Mouse (Mus musculus) kidney, embryonic 16.5 days (tissue): ENCODE measurements around the gene Lpcat3. TPM values are rescaled to one million over a fixed set of nuclear protein-coding genes. Genes with fewer than 3 reads are reported as not detected.
A peak's percentile ranks its signal among the peaks of the same experiment; 100 is the strongest.
"Not testable (repeated sequence)": the region's sequence is repeated elsewhere in the genome, so short reads cannot be mapped to it uniquely, and the experiment has no call there.

ENCODE experiments used
- ATAC-seq: fragments of 200-750 bp; cut with Nextera tagmentation; 2 replicates; pipeline ENCODE4 v1.8.0; 2017; ENCODE audit warnings: moderate TSS enrichment; ENCODE audit not compliant: low FRiP score, low TSS enrichment
- H3K27ac ChIP-seq: fragments of 300-500 bp; sonication (generic); 2 replicates; pipeline ENCODE4 v1.5.1; 2014; ENCODE audit warnings: low read length
- H3K27me3 ChIP-seq: fragments of 300-500 bp; sonication (generic); 2 replicates; pipeline ENCODE4 v1.6.1; 2014; ENCODE audit warnings: low read length, control low read depth, mixed read lengths; ENCODE audit not compliant: insufficient read depth
- H3K36me3 ChIP-seq: fragments of 300-500 bp; sonication (generic); 2 replicates; pipeline ENCODE4 v1.6.1; 2014; ENCODE audit warnings: low read length, control low read depth, mixed read lengths; ENCODE audit not compliant: insufficient read depth
- H3K4me1 ChIP-seq: fragments of 300-500 bp; sonication (generic); 2 replicates; pipeline ENCODE4 v1.6.1; 2014; ENCODE audit warnings: low read length, control low read depth, mixed read lengths; ENCODE audit not compliant: insufficient read depth
- H3K4me2 ChIP-seq: fragments of 300-500 bp; sonication (generic); replicated peaks from 2 replicates; pipeline ENCODE4 v1.6.1; 2014; ENCODE audit warnings: low read depth, low read length
- H3K4me3 ChIP-seq: fragments of 300-500 bp; sonication (generic); 2 replicates; pipeline ENCODE4 v1.5.1; 2014; ENCODE audit warnings: mild to moderate bottlenecking, low read length
- H3K9ac ChIP-seq: fragments of 300-500 bp; sonication (generic); replicated peaks from 2 replicates; pipeline ENCODE4 v1.6.1; 2014; ENCODE audit warnings: low read length
- H3K9me3 ChIP-seq: fragments of 300-500 bp; sonication (generic); 2 replicates; pipeline ENCODE4 v1.6.1; 2016; ENCODE audit warnings: low read length, control low read depth
- WGBS: fragments of 180-500 bp; shearing (Covaris S2); extraction: QIAGEN DNeasy Blood & Tissue Kit; methylation state at CpG from one replicate; pipeline ENCODE4 v1.1.7; 2014; 5-methylcytosine and 5-hydroxymethylcytosine counted together
- polyA plus RNA-seq: library from polyadenylated mRNA; unstranded; fragments of >200 nt; fragmentation: Nextera tagmentation; extraction: Ambion mirVana; gene quantifications from 2 replicates; pipeline ENCODE4 v1.2.1, GENCODE M21; 2015

Lpcat3 gene
- 88.6 and 97.2 TPM in 2 replicates for polyA plus RNA-seq

- Histone ChIP-seq H3K27ac (peak within 1 kb of the TSS; percentile 82), H3K27me3 (no peaks in the 10 kb centered on the region)
- WGBS: 0% methylated on average over 57 of the region's 87 CpGs
Observed at GRCm38 (mm10) chr6:124662477-124663423, at the start of gene Lpcat3. Lpcat3 (plus strand) TSS chr6:124663027.

GRCm38 (mm10) chr6:124625612-124626011 lies 37.2 kb upstream of the Lpcat3 start:
- Histone ChIP-seq H3K9me3 (no peaks in the 10 kb centered on the region), H3K4me2 (no peak overlapping the region), H3K36me3 (no peaks in the 10 kb centered on the region), H3K27me3 (no peaks in the 10 kb centered on the region), H3K27ac (no peak overlapping the region), H3K4me1 (no peaks in the 10 kb centered on the region), H3K4me3 (no peak overlapping the region), H3K9ac (no peak overlapping the region)
- WGBS: 87% methylated on average over 13 of the region's 13 CpGs
- ATAC-seq: no peak

More at GRCm38 (mm10) chr6:124662477-124663423, at the start of gene Lpcat3:
- Histone ChIP-seq H3K36me3 (no peaks in the 10 kb centered on the region), H3K9ac (peak within 1 kb of the TSS; percentile 71), H3K9me3 (no peaks in the 10 kb centered on the region), H3K4me3 (peak within 1 kb of the TSS; percentile 77), H3K4me2 (peak within 1 kb of the TSS; percentile 71), H3K4me1 (peaks cover 9% of the 10 kb centered on the region; the same call in 1 of the 2 replicates)
- ATAC-seq: peak; percentile 97

GRCm38 (mm10) chr6:124626184-124626583 lies 36.6 kb upstream of the Lpcat3 start:
- not testable (repeated sequence) for H3K27me3 ChIP-seq, ATAC-seq, H3K4me3 ChIP-seq, H3K27ac ChIP-seq, H3K9me3 ChIP-seq, H3K36me3 ChIP-seq, H3K9ac ChIP-seq, H3K4me2 ChIP-seq, H3K4me1 ChIP-seq
- WGBS: 50% methylated on average over 1 of the region's 1 CpGs

GRCm38 (mm10) chr6:124630763-124631162 lies 32.1 kb upstream of the Lpcat3 start:
- no peaks in the 10 kb centered on the region for H3K36me3 ChIP-seq
- H3K9me3 ChIP-seq: no peaks in the 10 kb centered on the region
- H3K27me3 ChIP-seq: no peaks in the 10 kb centered on the region
- H3K4me2 ChIP-seq: no peak overlapping the region
- WGBS: 85% methylated on average over 4 of the region's 4 CpGs
- no peaks in the 10 kb centered on the region for H3K4me1 ChIP-seq
- no peak overlapping the region for H3K4me3 ChIP-seq
- H3K9ac ChIP-seq: no peak overlapping the region
- no peak overlapping the region for H3K27ac ChIP-seq
- no peak for ATAC-seq

- H3K4me1 ChIP-seq, H3K9me3 ChIP-seq, H3K4me2 ChIP-seq, ATAC-seq, H3K9ac ChIP-seq, H3K36me3 ChIP-seq, H3K4me3 ChIP-seq, H3K27ac ChIP-seq, H3K27me3 ChIP-seq: not testable (repeated sequence)
- 83% methylated on average over 2 of the region's 2 CpGs for WGBS
Observed at GRCm38 (mm10) chr6:124635985-124636384, 26.8 kb upstream of the Lpcat3 start, which contains the start of gene C1s2. C1s2 (minus strand) TSS chr6:124636085.

- H3K27ac ChIP-seq, H3K4me2 ChIP-seq, H3K9ac ChIP-seq, H3K27me3 ChIP-seq, H3K4me1 ChIP-seq, H3K9me3 ChIP-seq, H3K36me3 ChIP-seq, H3K4me3 ChIP-seq: not testable (repeated sequence)
- 43% methylated on average over 6 of the region's 6 CpGs for WGBS
- ATAC-seq: peak; percentile 74; the same call in 1 of the 2 replicates
Observed at GRCm38 (mm10) chr6:124636858-124637460, 25.9 kb upstream of the Lpcat3 start.

- H3K9ac ChIP-seq: no peak overlapping the region
- H3K4me2 ChIP-seq: no peak overlapping the region
- WGBS: 76% methylated on average over 3 of the region's 4 CpGs
- no peak overlapping the region for H3K27ac ChIP-seq
- no peaks in the 10 kb centered on the region for H3K4me1 ChIP-seq
- no peaks in the 10 kb centered on the region for H3K36me3 ChIP-seq
- ATAC-seq: 0 out of 2 replicates have a peak, but pooled peaks have one; percentile 25
- no peaks in the 10 kb centered on the region for H3K27me3 ChIP-seq
- H3K4me3 ChIP-seq: no peak overlapping the region
- no peaks in the 10 kb centered on the region for H3K9me3 ChIP-seq
Observed at GRCm38 (mm10) chr6:124640041-124640440, 22.8 kb upstream of the Lpcat3 start.

GRCm38 (mm10) chr6:124640997-124641396 lies 21.8 kb upstream of the Lpcat3 start:
- ATAC-seq: no peak
- H3K4me1 ChIP-seq: no peaks in the 10 kb centered on the region
- no peaks in the 10 kb centered on the region for H3K9me3 ChIP-seq
- no peak overlapping the region for H3K4me2 ChIP-seq
- no peaks in the 10 kb centered on the region for H3K27me3 ChIP-seq
- no peaks in the 10 kb centered on the region for H3K36me3 ChIP-seq
- no peak overlapping the region for H3K9ac ChIP-seq
- H3K4me3 ChIP-seq: no peak overlapping the region
- H3K27ac ChIP-seq: no peak overlapping the region; the same call in 1 of the 2 replicates
- WGBS: 44% methylated on average over 8 of the region's 8 CpGs

GRCm38 (mm10) chr6:124646394-124646793 lies 16.4 kb upstream of the Lpcat3 start:
- Histone ChIP-seq H3K4me1 (no peaks in the 10 kb centered on the region), H3K27me3 (no peaks in the 10 kb centered on the region), H3K36me3 (no peaks in the 10 kb centered on the region), H3K27ac (no peak overlapping the region), H3K4me2 (no peak overlapping the region), H3K9ac (no peak overlapping the region), H3K9me3 (no peaks in the 10 kb centered on the region), H3K4me3 (no peak overlapping the region)
- WGBS: 77% methylated on average over 1 of the region's 1 CpGs
- no peak for ATAC-seq
